2 mouse cellular contexts compared by ENCODE assay signal in the genomic region with DNA sequence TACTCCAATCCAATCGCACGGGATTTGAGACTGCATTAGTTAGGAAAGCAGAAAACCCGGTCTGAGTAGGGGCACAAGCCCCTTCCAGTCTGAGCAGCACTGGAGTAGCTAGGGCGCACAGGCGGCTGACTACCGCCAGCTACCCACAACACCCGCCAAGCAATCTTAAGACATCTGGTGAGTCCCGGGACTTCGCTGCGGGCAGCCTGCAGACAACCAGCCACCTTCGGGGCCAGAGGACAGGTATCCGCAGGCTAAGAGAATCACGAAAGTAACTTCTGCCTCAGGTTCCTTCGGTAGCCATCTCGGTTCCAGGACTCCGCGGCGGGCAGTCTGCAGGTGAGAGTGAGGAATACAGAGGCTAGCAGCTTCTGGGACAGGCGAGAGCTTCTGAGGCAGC. TPM values are rescaled to one million over a fixed set of nuclear protein-coding genes. Genes with fewer than 3 reads are reported as not detected.
"Had no signal": no experiment of that assay in that cellular context is flagged by ENCODE, and none has a peak within 500 bp of the region (broad histone marks: within the 10 kb centered on the region; RNA-seq: fewer than 3 reads in every experiment).

No protein-coding gene starts in this region.

RNA-seq across cellular contexts. Expression of a gene that starts 59.0 kb away (rescaled TPM):
- polyA plus RNA-seq: inflammation-experienced regulatory T-cells, adult 6 months; kidney, adult 2 months had no signal
